Mouse (Mus musculus) bone marrow macrophage, adult 2 months (primary cell): ENCODE measurements around the gene Umad1.

Experiments
- CTCF ChIP-seq: IDR thresholded peaks from 2 replicates; pipeline ENCODE4 v1.5.1; 2012; ENCODE audit warnings: low read depth, mild to moderate bottlenecking, low read length, moderate library complexity
- POLR2A ChIP-seq: IDR thresholded peaks from 2 replicates; pipeline ENCODE4 v1.6.1; 2012; ENCODE audit warnings: mild to moderate bottlenecking, low read depth, low read length, borderline replicate concordance

- no peak for TF ChIP-seq POLR2A
- TF ChIP-seq CTCF: no peak
Measured at GRCm38 (mm10) chr6:8416802-8417569, 157.9 kb downstream of the Umad1 start.
